Mouse (Mus musculus) c-Kit-positive CD71-positive TER-119-positive erythroid progenitor cells, embryonic 14.5 days (primary cell): ENCODE results near the gene Zbtb26.
A peak's percentile ranks its signal among the peaks of the same experiment; 100 is the strongest.

Source experiments
- DNase-seq: peaks from one replicate; pipeline ENCODE4 v3.0.0-alpha.2; 2013; ENCODE audit warnings: low spot score

Zbtb26 gene

GRCm38 (mm10) chr2:37442611-37443591 lies at the start of gene Zbtb26, which contains the start of the genes Zbtb6 and Rabgap1:
Zbtb26 (minus strand) TSS chr2:37443135.
Zbtb6 (minus strand) TSS chr2:37443171.
Rabgap1 (plus strand) TSS chr2:37443279.
- peak; percentile 93 for DNase-seq

- no peak for DNase-seq
Measured at GRCm38 (mm10) chr2:37488956-37489355, 46.0 kb upstream of the Zbtb26 start.

- DNase-seq = peak; percentile 28
Measured at GRCm38 (mm10) chr2:37486408-37486807, 43.5 kb upstream of the Zbtb26 start.

GRCm38 (mm10) chr2:37485370-37485769 lies 42.4 kb upstream of the Zbtb26 start:
- peak; percentile 69 for DNase-seq

- DNase-seq = no peak
Measured at GRCm38 (mm10) chr2:37484165-37484564, 41.2 kb upstream of the Zbtb26 start.

GRCm38 (mm10) chr2:37480039-37480438 lies 37.1 kb upstream of the Zbtb26 start:
- DNase-seq = peak; percentile 9

- DNase-seq = no peak
Measured at GRCm38 (mm10) chr2:37479559-37479958, 36.6 kb upstream of the Zbtb26 start.

- DNase-seq = no peak
Measured at GRCm38 (mm10) chr2:37466266-37466665, 23.3 kb upstream of the Zbtb26 start.

- DNase-seq = no peak
Measured at GRCm38 (mm10) chr2:37460707-37461106, 17.8 kb upstream of the Zbtb26 start.

GRCm38 (mm10) chr2:37452376-37452760 lies 9.4 kb upstream of the Zbtb26 start:
- no peak for DNase-seq

GRCm38 (mm10) chr2:37451667-37452375 lies 8.9 kb upstream of the Zbtb26 start:
- peak; percentile 89 for DNase-seq

- DNase-seq = peak; percentile 42
Measured at GRCm38 (mm10) chr2:37431609-37432008, 11.3 kb downstream of the Zbtb26 start.

GRCm38 (mm10) chr2:37430593-37431464 lies 12.1 kb downstream of the Zbtb26 start:
- DNase-seq = peak; percentile 86

GRCm38 (mm10) chr2:37423671-37424070 lies 19.3 kb downstream of the Zbtb26 start:
- no peak for DNase-seq

GRCm38 (mm10) chr2:37422306-37423304 lies 20.3 kb downstream of the Zbtb26 start, which contains the start of gene Rc3h2:
Rc3h2 (minus strand) TSS chr2:37422903.
- peak; percentile 97 for DNase-seq

- DNase-seq = no peak
Measured at GRCm38 (mm10) chr2:37421903-37422302, 21.0 kb downstream of the Zbtb26 start.

- no peak for DNase-seq
Measured at GRCm38 (mm10) chr2:37395539-37395938, 47.4 kb downstream of the Zbtb26 start.

- DNase-seq = no peak
Measured at GRCm38 (mm10) chr2:37382921-37383320, 60.0 kb downstream of the Zbtb26 start.
